Mouse (Mus musculus) testis, postnatal 10 days (tissue): Measurements from ENCODE around the gene Plekhn1.

Source experiments
- DNase-seq: peaks from one replicate; pipeline ENCODE4 v3.0.0; 2021; ENCODE audit warnings: low spot score

Plekhn1 gene

DNA sequence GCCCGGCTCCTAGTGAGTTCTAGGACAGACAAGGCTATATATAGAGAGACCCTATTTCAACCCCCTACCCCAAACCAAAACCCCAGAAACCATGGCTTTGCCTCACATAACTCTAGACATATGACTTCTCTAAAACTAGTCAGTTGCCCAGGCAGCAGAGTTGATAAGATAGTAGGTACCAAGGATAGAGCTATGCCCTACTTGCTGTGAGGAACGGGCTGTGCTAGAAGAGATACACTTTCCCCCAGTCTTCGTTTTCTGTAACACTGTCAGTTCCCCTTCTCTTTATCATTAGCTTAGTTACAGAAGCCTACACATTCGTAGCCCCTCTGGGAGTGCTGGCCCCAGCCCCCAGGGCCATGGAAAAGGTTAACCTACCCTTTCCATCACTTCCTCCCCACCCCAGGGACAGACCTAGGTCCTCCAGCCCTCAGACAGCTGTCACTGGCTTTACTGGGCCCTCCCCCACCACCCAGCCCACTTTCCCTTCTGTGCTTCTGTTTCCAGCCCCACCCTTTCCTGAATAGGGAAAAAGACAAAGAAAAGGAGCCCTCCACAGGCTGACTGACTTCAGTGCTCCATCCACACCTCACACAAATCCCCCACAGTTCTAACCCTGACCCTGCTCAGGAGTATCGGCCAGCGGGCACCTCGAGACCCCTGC is 50.2 kb downstream of the Plekhn1 start:
- DNase-seq: no peak

DNA sequence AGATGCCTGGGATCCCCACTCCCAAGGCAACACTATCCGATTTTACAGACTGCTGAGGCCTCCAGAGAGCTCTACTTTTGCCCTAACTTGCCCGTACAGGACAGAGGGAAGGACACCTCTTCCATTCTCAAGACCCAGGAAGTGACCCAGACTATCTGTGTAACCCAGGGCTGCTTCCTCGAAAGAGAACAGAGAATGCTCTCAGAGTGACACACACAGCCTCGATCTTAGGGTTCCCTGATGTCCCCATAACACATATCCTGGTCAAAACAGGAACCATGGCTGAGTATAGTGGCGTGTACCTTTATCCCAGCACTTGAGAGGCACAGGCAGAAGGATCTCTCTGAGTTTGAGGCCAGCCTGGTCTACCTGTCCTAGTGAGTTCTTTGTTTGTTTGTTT is 50.9 kb downstream of the Plekhn1 start:
- no peak for DNase-seq

- no peak for DNase-seq
These were observed 57.0 kb downstream of the Plekhn1 start for GRCm38 (mm10) chr4:156177630-156178029.

DNA sequence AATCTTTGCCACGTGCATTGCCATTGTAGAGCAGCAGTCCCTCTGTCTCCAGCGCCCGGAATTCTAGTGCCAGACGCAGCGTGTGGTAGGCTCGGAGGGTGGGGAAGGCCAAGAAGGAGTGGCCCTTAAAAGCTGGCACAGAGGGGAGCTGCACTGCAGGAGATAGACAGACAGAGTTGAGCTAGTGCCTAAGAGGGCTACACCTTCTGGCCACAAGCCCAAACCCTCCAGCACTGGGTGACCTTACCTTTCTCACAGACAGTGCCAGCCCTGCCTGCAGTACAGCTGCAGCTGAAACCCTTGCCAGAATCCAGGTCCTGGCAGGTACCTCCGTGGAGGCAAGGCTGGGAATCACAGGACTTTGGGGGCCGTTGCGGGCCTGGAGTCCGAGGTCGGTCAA is 62.8 kb downstream of the Plekhn1 start:
- DNase-seq: peak; percentile 35
